Mouse (Mus musculus): Measurements from ENCODE around the gene Igfbp1. TPM values are rescaled to one million over a fixed set of nuclear protein-coding genes. Genes with fewer than 3 reads are reported as not detected.
"Not testable (repeated sequence)": the region's sequence is repeated elsewhere in the genome, so short reads cannot be mapped to it uniquely, and the experiment has no call there.

The Igfbp1 gene
- polyA plus RNA-seq, 2 experiments: 1.4 to 1.6 TPM

DNA sequence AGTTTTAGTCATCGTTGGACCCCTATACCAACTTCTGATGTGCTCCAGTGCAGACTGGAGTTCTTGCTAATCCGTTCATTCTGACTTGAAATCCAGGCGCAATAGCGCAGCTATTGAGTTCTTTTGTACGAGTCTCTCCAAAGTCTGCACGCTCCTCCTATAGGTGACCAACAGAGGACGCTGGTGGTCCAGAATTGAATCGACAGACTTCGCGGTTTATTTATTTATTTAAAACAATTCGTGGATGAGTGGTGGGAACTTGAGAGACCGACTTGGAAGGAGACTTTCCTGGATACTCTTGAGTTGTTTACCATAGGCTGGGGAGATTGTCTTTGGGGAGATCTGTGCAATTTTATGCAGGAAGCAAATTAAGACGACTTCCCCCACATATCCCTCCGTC is 17.2 kb downstream of the Igfbp1 start:
- peaks cover 11% of the 10 kb centered on the region for H3K4me1 ChIP-seq (ENCODE audit: control insufficient read depth, insufficient read depth, low read length)
- H3K9ac ChIP-seq (ENCODE audit: low read depth, low read length, severe bottlenecking): no peak overlapping the region
- no peaks in the 10 kb centered on the region for H3K9me3 ChIP-seq (ENCODE audit: control insufficient read depth, low read length)
- no peak overlapping the region for H3K27ac ChIP-seq (replicated peaks; ENCODE audit: low read depth, low read length)
- WGBS: 9% methylated on average over 14 of the region's 14 CpGs
- peaks cover under 1% of the 10 kb centered on the region; the same call in 1 of the 2 replicates for H3K36me3 ChIP-seq (ENCODE audit: control insufficient read depth, insufficient read depth, low read length)
- DNase-seq (ENCODE audit: low spot score) (peak; percentile 90), ATAC-seq (ENCODE audit: low FRiP score, low read depth) (no peak)
- TF ChIP-seq POLR2A (IDR thresholded peaks at IDR 0.05; ENCODE audit: borderline replicate concordance, extremely low read depth, insufficient read depth, insufficient read length): no peak
- H3K4me3 ChIP-seq (replicated peaks; ENCODE audit: low read length): peak overlapping the region; percentile 52; the same call in 1 of the 2 replicates
- H3K27me3 ChIP-seq (ENCODE audit: control insufficient read depth, insufficient read depth, low read length): peaks cover 23% of the 10 kb centered on the region; the same call in 1 of the 2 replicates
- H3K4me2 ChIP-seq (replicated peaks; ENCODE audit: low read depth, low read length, severe bottlenecking): peak overlapping the region; percentile 82

DNA sequence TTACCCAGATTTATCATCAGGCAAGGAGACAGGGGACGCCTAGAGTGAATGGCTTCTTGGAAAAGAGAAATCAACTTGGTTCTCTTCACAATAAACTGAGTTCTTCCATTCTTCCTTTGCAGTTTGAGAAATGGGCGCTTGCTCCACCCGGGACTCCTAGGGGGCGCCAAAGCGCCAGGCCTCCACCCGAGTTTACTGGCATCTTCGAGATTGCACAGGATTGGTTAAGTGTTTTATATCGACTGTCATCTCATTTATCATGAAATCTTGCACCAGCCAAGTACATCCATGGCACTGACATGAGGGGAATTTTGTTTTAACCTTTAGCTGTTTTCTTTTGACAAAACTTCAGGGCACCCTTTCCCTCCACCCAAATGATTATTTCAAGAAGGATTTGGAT is 18.1 kb downstream of the Igfbp1 start:
- no peak overlapping the region for H3K9ac ChIP-seq (ENCODE audit: low read depth, low read length, severe bottlenecking)
- H3K27me3 ChIP-seq (ENCODE audit: control insufficient read depth, insufficient read depth, low read length): peaks cover 23% of the 10 kb centered on the region; the same call in 1 of the 2 replicates
- DNase-seq (ENCODE audit: low spot score): peak; percentile 59
- H3K9me3 ChIP-seq (ENCODE audit: control insufficient read depth, low read length): no peaks in the 10 kb centered on the region
- ATAC-seq (ENCODE audit: low FRiP score, low read depth): no peak
- H3K4me3 ChIP-seq (replicated peaks; ENCODE audit: low read length): no peak overlapping the region
- H3K4me1 ChIP-seq (ENCODE audit: control insufficient read depth, insufficient read depth, low read length): peaks cover 8% of the 10 kb centered on the region
- no peaks in the 10 kb centered on the region for H3K36me3 ChIP-seq (ENCODE audit: control insufficient read depth, insufficient read depth, low read length)
- no peak for TF ChIP-seq POLR2A (IDR thresholded peaks at IDR 0.05; ENCODE audit: borderline replicate concordance, extremely low read depth, insufficient read depth, insufficient read length)
- no peak overlapping the region for H3K4me2 ChIP-seq (replicated peaks; ENCODE audit: low read depth, low read length, severe bottlenecking)
- no peak overlapping the region for H3K27ac ChIP-seq (replicated peaks; ENCODE audit: low read depth, low read length)
- 13% methylated on average over 8 of the region's 8 CpGs for WGBS

DNA sequence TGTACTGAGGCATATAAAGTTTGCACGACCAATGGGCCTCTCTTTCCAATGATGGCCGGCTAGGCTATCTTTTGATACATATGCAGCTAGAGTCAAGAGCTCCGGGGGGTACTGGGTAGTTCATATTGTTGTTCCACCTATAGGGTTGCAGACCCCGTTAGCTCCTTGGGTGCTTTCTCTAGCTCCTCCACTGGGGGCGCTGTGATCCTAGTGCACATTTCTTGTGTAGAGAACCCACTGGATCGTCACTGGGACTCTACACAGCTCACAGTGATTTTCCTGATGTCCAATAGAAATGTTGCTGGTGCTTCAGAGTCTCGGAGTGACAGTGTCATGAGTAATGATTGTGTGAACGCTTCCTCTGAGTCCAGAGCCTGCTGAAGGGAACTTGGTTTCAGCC is 24.2 kb downstream of the Igfbp1 start:
- DNase-seq (ENCODE audit: low spot score); H3K9me3 ChIP-seq (ENCODE audit: control insufficient read depth, low read length): not testable (repeated sequence)

DNA sequence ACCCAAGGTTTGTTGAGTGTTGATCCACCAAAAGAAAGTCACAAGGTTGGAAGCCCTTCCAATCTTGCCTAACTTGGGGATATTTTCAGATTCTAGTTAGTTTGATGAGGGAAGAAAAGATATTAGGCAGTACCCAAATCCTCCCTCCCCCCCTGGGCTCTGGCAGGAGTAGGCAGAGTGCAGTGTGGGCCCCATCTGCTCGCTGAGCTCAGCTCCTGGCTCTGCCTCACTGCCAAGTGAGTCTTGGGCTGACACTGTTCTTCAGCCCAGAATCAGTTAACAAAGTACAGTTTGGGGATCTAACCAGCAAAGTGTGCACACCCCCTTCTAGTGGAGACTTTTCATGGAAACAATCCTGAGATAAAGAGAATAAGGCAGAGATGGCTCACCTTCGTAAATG is 28.6 kb downstream of the Igfbp1 start:
- Histone ChIP-seq H3K9ac (ENCODE audit: low read depth, low read length, severe bottlenecking) (no peak overlapping the region), H3K36me3 (ENCODE audit: control insufficient read depth, insufficient read depth, low read length) (no peaks in the 10 kb centered on the region), H3K9me3 (ENCODE audit: control insufficient read depth, low read length) (no peaks in the 10 kb centered on the region), H3K4me3 (replicated peaks; ENCODE audit: low read length) (no peak overlapping the region), H3K27ac (replicated peaks; ENCODE audit: low read depth, low read length) (no peak overlapping the region), H3K27me3 (ENCODE audit: control insufficient read depth, insufficient read depth, low read length) (no peaks in the 10 kb centered on the region), H3K4me2 (replicated peaks; ENCODE audit: low read depth, low read length, severe bottlenecking) (no peak overlapping the region), H3K4me1 (ENCODE audit: control insufficient read depth, insufficient read depth, low read length) (peaks cover 4% of the 10 kb centered on the region; the same call in 1 of the 2 replicates)
- DNase-seq (ENCODE audit: low spot score) (no peak), ATAC-seq (ENCODE audit: low FRiP score, low read depth) (no peak)
- WGBS: 62% methylated on average over 2 of the region's 2 CpGs
- no peak for TF ChIP-seq POLR2A (IDR thresholded peaks at IDR 0.05; ENCODE audit: borderline replicate concordance, extremely low read depth, insufficient read depth, insufficient read length)

More for the DNA sequence above, 24.2 kb downstream of the Igfbp1 start:
- H3K27ac ChIP-seq (replicated peaks; ENCODE audit: low read depth, low read length); H3K4me2 ChIP-seq (replicated peaks; ENCODE audit: low read depth, low read length, severe bottlenecking); H3K4me3 ChIP-seq (replicated peaks; ENCODE audit: low read length); ATAC-seq (ENCODE audit: low FRiP score, low read depth); H3K4me1 ChIP-seq (ENCODE audit: control insufficient read depth, insufficient read depth, low read length); H3K36me3 ChIP-seq (ENCODE audit: control insufficient read depth, insufficient read depth, low read length); H3K9ac ChIP-seq (ENCODE audit: low read depth, low read length, severe bottlenecking); H3K27me3 ChIP-seq (ENCODE audit: control insufficient read depth, insufficient read depth, low read length): not testable (repeated sequence)
- WGBS: 75% methylated on average over 8 of the region's 8 CpGs

DNA sequence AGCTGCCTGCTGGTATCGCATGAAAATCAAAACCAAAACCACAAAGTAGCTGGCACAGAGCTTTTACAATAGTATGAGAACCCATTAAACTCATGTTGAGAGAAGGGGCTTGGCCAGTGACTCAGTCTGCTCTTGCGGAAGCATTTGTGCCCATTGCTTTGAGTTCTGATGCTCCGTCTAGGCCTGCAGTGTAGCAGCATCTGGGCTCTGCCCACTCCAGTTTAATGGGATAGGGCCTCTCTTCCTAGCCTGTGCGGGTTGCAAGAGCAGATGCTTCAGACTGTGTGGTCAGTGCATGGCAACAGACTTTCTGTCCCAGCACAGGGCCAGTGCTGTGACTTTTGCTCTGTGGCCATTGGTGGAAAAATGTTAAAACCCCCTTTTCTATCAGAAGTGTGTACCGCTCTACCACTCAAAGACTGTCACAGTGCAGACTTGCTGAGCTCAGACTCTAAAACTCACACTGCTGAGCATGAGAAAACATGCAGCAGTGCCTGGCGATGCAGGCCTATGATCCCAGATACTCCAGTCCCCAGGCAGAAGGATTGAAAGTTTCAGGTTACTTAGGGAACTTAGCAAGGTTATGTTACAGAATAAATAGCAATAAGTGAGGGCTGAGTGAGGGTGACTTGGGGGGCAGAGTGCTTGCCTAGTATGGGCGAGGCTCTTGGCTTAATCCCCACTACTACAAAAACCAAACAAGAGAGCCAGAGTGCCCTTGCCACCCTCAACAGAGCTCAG is 29.4 kb downstream of the Igfbp1 start:
- DNase-seq (ENCODE audit: low spot score): peak; percentile 40
- no peak overlapping the region for H3K9ac ChIP-seq (ENCODE audit: low read depth, low read length, severe bottlenecking)
- H3K4me1 ChIP-seq (ENCODE audit: control insufficient read depth, insufficient read depth, low read length): peaks cover 4% of the 10 kb centered on the region; the same call in 1 of the 2 replicates
- H3K4me2 ChIP-seq (replicated peaks; ENCODE audit: low read depth, low read length, severe bottlenecking): no peak overlapping the region
- peak; percentile 79 for ATAC-seq (ENCODE audit: low FRiP score, low read depth)
- H3K4me3 ChIP-seq (replicated peaks; ENCODE audit: low read length): no peak overlapping the region
- no peak overlapping the region for H3K27ac ChIP-seq (replicated peaks; ENCODE audit: low read depth, low read length)
- 65% methylated on average over 7 of the region's 7 CpGs for WGBS
- no peak for TF ChIP-seq POLR2A (IDR thresholded peaks at IDR 0.05; ENCODE audit: borderline replicate concordance, extremely low read depth, insufficient read depth, insufficient read length)
- H3K36me3 ChIP-seq (ENCODE audit: control insufficient read depth, insufficient read depth, low read length): no peaks in the 10 kb centered on the region
- no peaks in the 10 kb centered on the region for H3K9me3 ChIP-seq (ENCODE audit: control insufficient read depth, low read length)
- H3K27me3 ChIP-seq (ENCODE audit: control insufficient read depth, insufficient read depth, low read length): no peaks in the 10 kb centered on the region
